Mouse (Mus musculus): ENCODE measurements at regions not wholly inside any gene's neighbourhood (a gene's known extent, or its start where the extent isn't known, plus 50 kb on each side); places are given as distances from the start of the nearest gene placed in this dataset.

DNA sequence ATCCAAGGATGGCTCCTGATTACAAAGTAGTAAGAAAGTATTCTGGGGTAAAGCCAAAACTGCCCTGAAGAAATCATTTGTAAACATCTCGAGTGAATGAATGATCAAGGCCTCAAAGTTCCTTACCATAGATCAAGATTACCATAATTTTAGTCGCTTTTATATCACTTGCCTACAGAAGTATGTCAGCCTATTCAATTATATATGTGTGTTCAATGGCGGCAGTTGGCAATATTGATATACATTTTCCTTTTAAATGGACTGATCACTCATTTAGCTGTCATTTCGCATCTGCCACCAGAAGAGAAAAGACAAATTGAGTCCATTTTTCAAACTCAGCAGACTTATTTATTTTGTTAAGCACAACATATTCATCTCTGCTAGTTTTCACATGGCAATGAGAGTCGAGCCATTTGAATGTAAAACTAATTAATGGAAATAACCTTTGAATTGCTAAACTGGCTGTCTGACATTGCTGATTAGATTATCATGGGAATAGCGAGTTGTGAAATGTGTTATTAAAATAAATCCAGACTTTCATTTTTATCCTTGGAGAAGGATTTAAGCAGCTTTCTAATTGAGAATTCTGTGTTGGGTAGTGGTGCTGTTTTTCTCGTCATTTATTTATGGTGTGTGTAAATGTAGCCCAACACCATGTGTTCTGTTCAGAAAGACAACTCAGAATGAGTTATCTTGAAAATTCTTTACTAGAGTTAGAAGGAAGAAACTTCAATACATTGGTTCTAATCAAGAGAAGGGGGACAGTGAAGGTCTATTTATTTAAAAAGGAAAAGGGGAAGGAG, 350.6 kb upstream of the Clec14a start:
- no peak overlapping the region for H3K4me2 ChIP-seq (ENCODE audit: low read length)
- H3K27me3 ChIP-seq (replicated peaks; ENCODE audit: control insufficient read depth, insufficient read depth, low read length) = no peaks in the 10 kb centered on the region
- H3K27ac ChIP-seq (ENCODE audit: low read depth, low read length) = no peak overlapping the region
- H3K9me3 ChIP-seq (ENCODE audit: control insufficient read depth, low read length) = no peaks in the 10 kb centered on the region
- 76% methylated on average over 7 of the region's 7 CpGs for WGBS
- H3K9ac ChIP-seq (ENCODE audit: low read depth, low read length) = no peak overlapping the region
- no peaks in the 10 kb centered on the region for H3K36me3 ChIP-seq (ENCODE audit: control insufficient read depth, insufficient read depth, low read length)
- ATAC-seq = no peak
- no peaks in the 10 kb centered on the region for H3K4me1 ChIP-seq (ENCODE audit: control insufficient read depth, insufficient read depth, low read depth, low read length)
- H3K4me3 ChIP-seq (ENCODE audit: low read length) = no peak overlapping the region

- Histone ChIP-seq H3K4me1 (ENCODE audit: control insufficient read depth, insufficient read depth, low read depth, low read length) (no peaks in the 10 kb centered on the region; the same call in 1 of the 2 replicates), H3K9ac (ENCODE audit: low read depth, low read length) (no peak overlapping the region), H3K27me3 (replicated peaks; ENCODE audit: control insufficient read depth, insufficient read depth, low read length) (no peaks in the 10 kb centered on the region), H3K27ac (ENCODE audit: low read depth, low read length) (no peak overlapping the region), H3K4me3 (ENCODE audit: low read length) (no peak overlapping the region), H3K9me3 (ENCODE audit: control insufficient read depth, low read length) (no peaks in the 10 kb centered on the region), H3K36me3 (ENCODE audit: control insufficient read depth, insufficient read depth, low read length) (no peaks in the 10 kb centered on the region), H3K4me2 (ENCODE audit: low read length) (no peak overlapping the region)
- ATAC-seq = 0 out of 2 replicates have a peak, but pooled peaks have one; percentile 45
- WGBS = 80% methylated on average over 9 of the region's 9 CpGs
Measured at GRCm38 (mm10) chr12:58594781-58595180, 325.7 kb upstream of the Clec14a start.

DNA sequence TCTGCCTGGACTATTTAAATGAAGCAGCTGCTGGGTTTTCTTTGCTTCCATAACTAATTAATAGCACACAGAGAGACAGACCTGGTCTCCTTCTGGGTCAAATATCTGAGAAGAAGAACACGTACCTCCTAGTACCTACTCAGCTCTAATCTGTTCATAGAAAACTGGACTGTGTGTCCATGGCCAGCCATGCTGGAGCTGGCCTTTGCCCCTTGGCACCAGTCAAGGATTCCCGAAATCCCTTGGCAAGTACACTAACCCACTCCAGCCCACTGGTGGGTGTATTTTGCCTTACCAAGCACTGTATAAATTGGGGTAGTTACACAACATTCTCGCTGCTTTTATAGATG, 322.4 kb upstream of the Clec14a start:
- Histone ChIP-seq H3K4me2 (ENCODE audit: low read length) (no peak overlapping the region), H3K9me3 (ENCODE audit: control insufficient read depth, low read length) (no peaks in the 10 kb centered on the region), H3K4me1 (ENCODE audit: control insufficient read depth, insufficient read depth, low read depth, low read length) (no peaks in the 10 kb centered on the region; the same call in 1 of the 2 replicates), H3K27ac (ENCODE audit: low read depth, low read length) (no peak overlapping the region), H3K27me3 (replicated peaks; ENCODE audit: control insufficient read depth, insufficient read depth, low read length) (no peaks in the 10 kb centered on the region), H3K36me3 (ENCODE audit: control insufficient read depth, insufficient read depth, low read length) (no peaks in the 10 kb centered on the region), H3K4me3 (ENCODE audit: low read length) (no peak overlapping the region), H3K9ac (ENCODE audit: low read depth, low read length) (no peak overlapping the region)
- WGBS = 70% methylated on average over 3 of the region's 3 CpGs
- peak; percentile 42; the same call in 1 of the 2 replicates for ATAC-seq

GRCm38 (mm10) chr12:58590547-58591479, 321.7 kb upstream of the Clec14a start:
- H3K9me3 ChIP-seq (ENCODE audit: control insufficient read depth, low read length) = no peaks in the 10 kb centered on the region
- H3K4me2 ChIP-seq (ENCODE audit: low read length) = no peak overlapping the region
- H3K4me1 ChIP-seq (ENCODE audit: control insufficient read depth, insufficient read depth, low read depth, low read length) = no peaks in the 10 kb centered on the region; the same call in 1 of the 2 replicates
- H3K36me3 ChIP-seq (ENCODE audit: control insufficient read depth, insufficient read depth, low read length) = no peaks in the 10 kb centered on the region
- ATAC-seq = peak; percentile 56; the same call in 1 of the 2 replicates
- no peak overlapping the region for H3K4me3 ChIP-seq (ENCODE audit: low read length)
- H3K27me3 ChIP-seq (replicated peaks; ENCODE audit: control insufficient read depth, insufficient read depth, low read length) = no peaks in the 10 kb centered on the region
- WGBS = 54% methylated on average over 7 of the region's 7 CpGs
- H3K9ac ChIP-seq (ENCODE audit: low read depth, low read length) = no peak overlapping the region
- H3K27ac ChIP-seq (ENCODE audit: low read depth, low read length) = no peak overlapping the region

DNA sequence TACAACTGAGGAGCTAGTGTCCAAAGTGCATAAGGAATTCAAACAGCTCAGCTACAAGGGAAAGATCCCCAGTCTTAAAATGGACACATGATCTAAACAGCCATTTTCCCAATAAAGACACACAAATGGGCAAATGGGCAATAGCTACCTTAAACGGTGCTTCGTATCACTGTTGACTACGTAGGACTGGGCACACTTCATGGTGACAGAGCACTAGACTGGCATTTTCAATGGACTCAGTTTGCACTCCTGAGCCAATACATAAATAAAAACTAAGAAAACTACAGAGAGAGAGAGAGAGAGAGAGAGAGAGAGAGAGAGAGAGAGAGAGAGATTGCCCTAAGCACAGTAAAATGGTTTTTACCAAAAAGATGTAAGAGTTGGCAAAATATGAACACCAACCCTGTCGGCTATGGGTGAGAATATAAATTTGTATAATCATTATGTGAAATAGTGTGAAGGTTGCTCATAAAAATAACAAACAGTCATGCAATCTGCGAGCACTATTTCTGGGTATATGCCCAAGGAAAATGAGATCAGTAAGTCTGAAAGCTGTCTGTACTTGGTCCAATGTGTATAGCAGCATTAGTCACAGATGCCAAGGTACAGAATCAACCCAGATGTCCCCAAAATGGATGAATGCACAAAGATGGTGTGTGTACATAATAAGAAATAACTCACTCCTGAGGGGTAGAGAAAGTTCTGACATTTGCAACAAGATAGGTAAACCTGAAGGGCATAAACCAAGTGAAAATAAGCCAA, 312.9 kb upstream of the Clec14a start:
- no peaks in the 10 kb centered on the region for H3K4me1 ChIP-seq (ENCODE audit: control insufficient read depth, insufficient read depth, low read depth, low read length)
- 89% methylated on average over 5 of the region's 5 CpGs for WGBS
- H3K27me3 ChIP-seq (replicated peaks; ENCODE audit: control insufficient read depth, insufficient read depth, low read length) = no peaks in the 10 kb centered on the region
- no peak overlapping the region for H3K9ac ChIP-seq (ENCODE audit: low read depth, low read length)
- H3K27ac ChIP-seq (ENCODE audit: low read depth, low read length) = no peak overlapping the region
- H3K36me3 ChIP-seq (ENCODE audit: control insufficient read depth, insufficient read depth, low read length) = no peaks in the 10 kb centered on the region
- H3K4me2 ChIP-seq (ENCODE audit: low read length) = no peak overlapping the region
- no peak overlapping the region for H3K4me3 ChIP-seq (ENCODE audit: low read length)
- no peaks in the 10 kb centered on the region for H3K9me3 ChIP-seq (ENCODE audit: control insufficient read depth, low read length)
- ATAC-seq = no peak

DNA sequence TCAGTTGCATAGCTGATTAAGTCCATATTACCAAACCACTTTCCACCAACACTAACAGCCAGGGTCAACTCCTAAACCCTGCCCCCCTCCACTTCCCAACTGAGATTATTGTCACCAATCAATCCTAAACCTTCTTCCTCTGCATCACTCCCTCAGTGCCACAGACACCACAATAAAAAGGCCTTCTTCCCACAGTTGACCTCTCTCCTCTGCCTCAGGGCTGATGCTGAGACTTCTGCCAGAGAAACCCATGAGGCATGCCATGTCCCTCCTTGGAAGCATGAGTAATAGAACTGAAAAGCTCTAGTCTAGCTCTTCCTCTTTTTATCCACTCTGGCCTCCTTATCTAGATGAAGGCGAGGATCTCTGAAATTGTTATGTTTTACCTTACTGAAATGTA, 300.0 kb upstream of the Clec14a start:
- WGBS = 95% methylated on average over 1 of the region's 1 CpGs
- no peak overlapping the region for H3K4me2 ChIP-seq (ENCODE audit: low read length)
- no peak overlapping the region for H3K27ac ChIP-seq (ENCODE audit: low read depth, low read length)
- no peaks in the 10 kb centered on the region for H3K27me3 ChIP-seq (replicated peaks; ENCODE audit: control insufficient read depth, insufficient read depth, low read length)
- no peaks in the 10 kb centered on the region for H3K9me3 ChIP-seq (ENCODE audit: control insufficient read depth, low read length)
- no peak overlapping the region for H3K4me3 ChIP-seq (ENCODE audit: low read length)
- H3K36me3 ChIP-seq (ENCODE audit: control insufficient read depth, insufficient read depth, low read length) = no peaks in the 10 kb centered on the region
- ATAC-seq = no peak
- H3K9ac ChIP-seq (ENCODE audit: low read depth, low read length) = no peak overlapping the region
- H3K4me1 ChIP-seq (ENCODE audit: control insufficient read depth, insufficient read depth, low read depth, low read length) = no peaks in the 10 kb centered on the region

- WGBS = 78% methylated on average over 5 of the region's 5 CpGs
- ATAC-seq = no peak
- no peak overlapping the region for H3K27ac ChIP-seq (ENCODE audit: low read depth, low read length)
Measured at GRCm38 (mm10) chr12:58560840-58561239, 291.8 kb upstream of the Clec14a start.

GRCm38 (mm10) chr12:58559833-58560232, 290.7 kb upstream of the Clec14a start:
- no peaks in the 10 kb centered on the region for H3K4me1 ChIP-seq (ENCODE audit: control insufficient read depth, insufficient read depth, low read depth, low read length)
- H3K4me3 ChIP-seq (ENCODE audit: low read length) = no peak overlapping the region
- H3K27ac ChIP-seq (ENCODE audit: low read depth, low read length) = no peak overlapping the region
- H3K36me3 ChIP-seq (ENCODE audit: control insufficient read depth, insufficient read depth, low read length) = no peaks in the 10 kb centered on the region
- 34% methylated on average over 1 of the region's 1 CpGs for WGBS
- ATAC-seq = no peak
- no peak overlapping the region for H3K9ac ChIP-seq (ENCODE audit: low read depth, low read length)
- H3K4me2 ChIP-seq (ENCODE audit: low read length) = no peak overlapping the region
- H3K9me3 ChIP-seq (ENCODE audit: control insufficient read depth, low read length) = no peaks in the 10 kb centered on the region
- H3K27me3 ChIP-seq (replicated peaks; ENCODE audit: control insufficient read depth, insufficient read depth, low read length) = no peaks in the 10 kb centered on the region

More at GRCm38 (mm10) chr12:58560840-58561239, 291.8 kb upstream of the Clec14a start:
- Histone ChIP-seq H3K9me3 (ENCODE audit: control insufficient read depth, low read length) (no peaks in the 10 kb centered on the region), H3K4me1 (ENCODE audit: control insufficient read depth, insufficient read depth, low read depth, low read length) (no peaks in the 10 kb centered on the region), H3K36me3 (ENCODE audit: control insufficient read depth, insufficient read depth, low read length) (no peaks in the 10 kb centered on the region), H3K4me2 (ENCODE audit: low read length) (no peak overlapping the region), H3K27me3 (replicated peaks; ENCODE audit: control insufficient read depth, insufficient read depth, low read length) (no peaks in the 10 kb centered on the region), H3K4me3 (ENCODE audit: low read length) (no peak overlapping the region), H3K9ac (ENCODE audit: low read depth, low read length) (no peak overlapping the region)
